Mouse (Mus musculus): ENCODE measurements around the gene Mtus2. TPM values are rescaled to one million over a fixed set of nuclear protein-coding genes. Genes with fewer than 3 reads are reported as not detected.

Mtus2 gene
- total and polyA plus RNA-seq, 3 experiments: 0.08 TPM; not detected in 2

GRCm38 (mm10) chr5:148357168-148357567, 400.0 kb downstream of the Mtus2 start:
- Histone ChIP-seq H3K36me3 (ENCODE audit: control insufficient read depth in 1 of 2, insufficient read depth in 2 of 2, low read length in 2 of 2) (peaks cover 19 to 54% of the 10 kb centered on the region in 2 experiments), H3K27ac (ENCODE audit: control insufficient read depth, low read depth, low read length) (no peak overlapping the region), H3K4me1 (ENCODE audit: control insufficient read depth in 1 of 2, insufficient read depth in 2 of 2, low read length in 2 of 2) (peaks cover 0 to 14% of the 10 kb centered on the region in 2 experiments), H3K79me2 (ENCODE audit: control insufficient read depth, insufficient read depth, low read length, poor library complexity) (peaks cover 27% of the 10 kb centered on the region), H3K9ac (ENCODE audit: control insufficient read depth, low read depth, low read length, poor library complexity, severe bottlenecking) (no peak overlapping the region), H3K4me3 (ENCODE audit: control insufficient read depth in 1 of 2, insufficient read depth in 1 of 2, low read depth in 2 of 2, low read length in 2 of 2) (no peak overlapping the region), H3K27me3 (ENCODE audit: control insufficient read depth in 1 of 2, insufficient read depth in 2 of 2, low read length in 2 of 2) (no peaks in the 10 kb centered on the region), H3K9me3 (replicated peaks; ENCODE audit: insufficient read depth, low read length) (no peaks in the 10 kb centered on the region)
- DNase-seq (ENCODE audit: low read depth, low spot score): no peak
- TF ChIP-seq ZC3H11A (IDR thresholded peaks at IDR 0.05; ENCODE audit: low read depth, low read length): no peak
- 0 out of 4 replicates have a peak, but pooled peaks of 1 of the 2 experiments have one; percentile 9 for TF ChIP-seq POLR2A (IDR thresholded peaks at IDR 0.05; ENCODE audit: control insufficient read depth in 1 of 2, insufficient read depth in 1 of 2, low read depth in 1 of 2, low read length in 2 of 2, poor library complexity in 1 of 2)

- Histone ChIP-seq H3K4me3 (ENCODE audit: control insufficient read depth in 1 of 2, insufficient read depth in 1 of 2, low read depth in 2 of 2, low read length in 2 of 2) (no peak overlapping the region), H3K27me3 (ENCODE audit: control insufficient read depth in 1 of 2, insufficient read depth in 2 of 2, low read length in 2 of 2) (no peaks in the 10 kb centered on the region), H3K79me2 (ENCODE audit: control insufficient read depth, insufficient read depth, low read length, poor library complexity) (peaks cover 36% of the 10 kb centered on the region), H3K27ac (ENCODE audit: control insufficient read depth, low read depth, low read length) (no peak overlapping the region), H3K4me1 (ENCODE audit: control insufficient read depth in 1 of 2, insufficient read depth in 2 of 2, low read length in 2 of 2) (peaks cover 0 to 23% of the 10 kb centered on the region in 2 experiments), H3K9me3 (replicated peaks; ENCODE audit: insufficient read depth, low read length) (no peaks in the 10 kb centered on the region), H3K36me3 (ENCODE audit: control insufficient read depth in 1 of 2, insufficient read depth in 2 of 2, low read length in 2 of 2) (peaks cover 25 to 63% of the 10 kb centered on the region in 2 experiments), H3K9ac (ENCODE audit: control insufficient read depth, low read depth, low read length, poor library complexity, severe bottlenecking) (no peak overlapping the region)
- DNase-seq (ENCODE audit: low read depth, low spot score): no peak
- no peak for TF ChIP-seq CTCF (IDR thresholded peaks at IDR 0.05 in 2 of 3, conservative IDR thresholded peaks at IDR 0.05 in 1 of 3; ENCODE audit: control insufficient read depth in 1 of 3, insufficient read depth in 1 of 3, low read depth in 2 of 3, low read length in 3 of 3, poor library complexity in 1 of 3, severe bottlenecking in 1 of 3)
- no peak for TF ChIP-seq E2F4 (IDR thresholded peaks at IDR 0.05; ENCODE audit: borderline replicate concordance, low read depth, low read length)
Observed at GRCm38 (mm10) chr5:148359131-148359530, 402.0 kb downstream of the Mtus2 start.

GRCm38 (mm10) chr5:148360922-148361758, 404.0 kb downstream of the Mtus2 start:
- no peaks in the 10 kb centered on the region for H3K9me3 ChIP-seq (replicated peaks; ENCODE audit: insufficient read depth, low read length)
- H3K79me2 ChIP-seq (ENCODE audit: control insufficient read depth, insufficient read depth, low read length, poor library complexity): peaks cover 36% of the 10 kb centered on the region
- peak; percentile 83 for DNase-seq (ENCODE audit: low read depth, low spot score)
- H3K9ac ChIP-seq (ENCODE audit: control insufficient read depth, low read depth, low read length, poor library complexity, severe bottlenecking): no peak overlapping the region
- H3K27ac ChIP-seq (ENCODE audit: control insufficient read depth, low read depth, low read length): peak overlapping the region; percentile 15; the same call in 1 of the 2 replicates
- no peaks in the 10 kb centered on the region for H3K27me3 ChIP-seq (ENCODE audit: control insufficient read depth in 1 of 2, insufficient read depth in 2 of 2, low read length in 2 of 2)
- no peak overlapping the region for H3K4me3 ChIP-seq (ENCODE audit: control insufficient read depth in 1 of 2, insufficient read depth in 1 of 2, low read depth in 2 of 2, low read length in 2 of 2)
- H3K36me3 ChIP-seq (ENCODE audit: control insufficient read depth in 1 of 2, insufficient read depth in 2 of 2, low read length in 2 of 2): peaks cover 25 to 58% of the 10 kb centered on the region in 2 experiments
- H3K4me1 ChIP-seq (ENCODE audit: control insufficient read depth in 1 of 2, insufficient read depth in 2 of 2, low read length in 2 of 2): peaks cover 0 to 23% of the 10 kb centered on the region in 2 experiments
- TF ChIP-seq GABPA (IDR thresholded peaks at IDR 0.05; ENCODE audit: low read depth, low read length) (no peak), HCFC1 (IDR thresholded peaks at IDR 0.05; ENCODE audit: low read depth, low read length) (no peak), MYC (IDR thresholded peaks at IDR 0.05; ENCODE audit: low read depth, low read length) (0 out of 2 replicates have a peak, but pooled peaks have one; percentile 26), ZKSCAN1 (IDR thresholded peaks at IDR 0.05; ENCODE audit: low read depth, low read length) (no peak), GATA1 (IDR thresholded peaks at IDR 0.05; ENCODE audit: low read depth, low read length) (peak; percentile 97), USF2 (IDR thresholded peaks at IDR 0.05; ENCODE audit: borderline replicate concordance in 1 of 2, insufficient read depth in 1 of 2, low read depth in 1 of 2, low read length in 2 of 2) (no peak), MAZ (IDR thresholded peaks at IDR 0.05; ENCODE audit: low read depth, low read length) (no peak), CHD1 (IDR thresholded peaks at IDR 0.05; ENCODE audit: low read depth, low read length) (no peak), KAT2A (conservative IDR thresholded peaks at IDR 0.05; ENCODE audit: low read depth, low read length) (peak; percentile 38; the same call in 1 of the 2 replicates), NELFE (IDR thresholded peaks at IDR 0.05; ENCODE audit: low read depth, low read length) (no peak), EP300 (IDR thresholded peaks at IDR 0.05; ENCODE audit: low read depth in 1 of 2, low read length in 2 of 2) (peak; percentile 39 to 42; a peak in 1 of 4 replicates), ZC3H11A (IDR thresholded peaks at IDR 0.05; ENCODE audit: low read depth, low read length) (no peak), MEF2A (IDR thresholded peaks at IDR 0.05; ENCODE audit: extremely low read depth, insufficient replicate concordance, low read depth, low read length, poor library complexity, severe bottlenecking) (no peak), MAX (IDR thresholded peaks at IDR 0.05; ENCODE audit: low read length) (0 out of 2 replicates have a peak, but pooled peaks have one; percentile 25), POLR2A (IDR thresholded peaks at IDR 0.05; ENCODE audit: control insufficient read depth in 1 of 2, insufficient read depth in 1 of 2, low read depth in 1 of 2, low read length in 2 of 2, poor library complexity in 1 of 2) (0 out of 4 replicates have a peak, but pooled peaks of 1 of the 2 experiments have one; percentile 17), POLR2AphosphoS2 (IDR thresholded peaks at IDR 0.05; ENCODE audit: low read length) (no peak), RAD21 (IDR thresholded peaks at IDR 0.05; ENCODE audit: low read depth, low read length) (no peak), USF1 (IDR thresholded peaks at IDR 0.05; ENCODE audit: low read depth, low read length) (no peak), RCOR1 (IDR thresholded peaks at IDR 0.05; ENCODE audit: low read depth, low read length) (peak; percentile 67; the same call in 1 of the 2 replicates), BHLHE40 (IDR thresholded peaks at IDR 0.05; ENCODE audit: borderline replicate concordance, low read depth, low read length) (peak; percentile 82), CHD2 (IDR thresholded peaks at IDR 0.05; ENCODE audit: low read length) (no peak)
